Mouse (Mus musculus): ENCODE measurements around the gene F2rl1.
"Not testable (repeated sequence)": the region's sequence is repeated elsewhere in the genome, so short reads cannot be mapped to it uniquely, and the experiment has no call there.

Gene F2rl1

DNA sequence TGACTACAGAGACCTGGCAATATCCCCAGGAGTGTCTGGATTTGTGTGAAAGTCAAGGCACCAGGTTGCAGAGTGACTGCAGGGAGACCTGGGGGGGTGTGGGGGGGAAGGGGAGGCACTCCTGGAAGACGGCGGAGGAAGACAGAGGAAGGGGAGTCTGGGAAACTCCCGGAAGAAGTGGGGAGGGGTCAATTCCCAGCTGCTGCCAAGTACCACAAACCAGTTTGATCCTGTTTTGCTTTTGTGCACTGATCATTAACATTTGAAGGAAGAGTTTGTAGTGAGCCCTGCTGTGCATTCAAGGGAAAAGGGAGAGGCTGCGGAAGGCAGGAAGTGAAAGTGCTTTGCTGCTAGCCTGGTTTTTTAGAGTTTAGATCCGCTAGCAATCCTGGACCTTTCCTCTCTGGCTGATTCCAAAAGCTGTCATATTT is 9.1 kb upstream of the F2rl1 start:
- intact Hi-C loops (cut with DNase I), result no loop called here

DNA sequence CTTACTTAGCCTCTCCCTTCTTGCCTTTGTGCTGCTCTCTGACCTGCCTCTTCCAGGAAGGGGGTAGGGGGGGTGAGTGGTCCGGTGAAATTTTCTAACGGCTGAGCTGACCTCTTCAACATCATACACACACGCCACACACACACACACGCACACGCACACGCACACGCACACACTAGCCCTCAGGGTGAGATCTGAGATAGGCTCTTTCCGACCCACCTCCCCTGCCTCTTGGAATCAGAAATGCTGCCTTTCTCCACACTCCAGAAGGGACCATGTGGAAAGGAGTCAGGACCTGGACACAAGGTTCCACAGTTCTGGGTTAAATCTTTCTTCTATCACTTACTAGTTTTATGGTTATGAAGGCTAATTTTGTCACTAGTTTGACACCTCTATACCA is 8.6 kb upstream of the F2rl1 start:
- intact Hi-C loops (cut with DNase I), result no loop called here

DNA sequence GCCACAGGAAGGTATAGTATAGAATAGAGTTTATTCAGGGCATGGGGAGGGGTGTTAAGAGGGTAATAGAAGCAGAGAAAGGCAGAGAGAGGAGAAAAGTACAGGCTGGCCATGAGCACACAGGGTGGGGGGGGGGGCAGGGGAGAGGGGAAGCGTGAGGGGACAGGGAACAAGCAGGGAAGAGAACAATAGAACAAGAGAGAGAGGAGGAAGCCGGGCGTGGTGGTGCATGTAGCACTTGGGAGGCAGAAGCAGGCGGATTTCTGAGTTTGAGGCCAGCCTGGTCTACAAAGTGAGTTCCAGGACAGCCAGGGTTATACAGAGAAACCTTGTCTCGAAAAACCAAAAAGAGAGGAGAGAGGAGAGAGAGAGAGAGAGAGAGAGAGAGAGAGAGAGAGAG is 8.1 kb upstream of the F2rl1 start:
- intact Hi-C loops (cut with DNase I), result not testable (repeated sequence)

- intact Hi-C loops (cut with DNase I), result no loop called here
Observed at GRCm38 (mm10) chr13:95531273-95532045, 6.4 kb upstream of the F2rl1 start.

- intact Hi-C loops (cut with DNase I), result no loop called here
Observed at GRCm38 (mm10) chr13:95529246-95529645, 4.2 kb upstream of the F2rl1 start.

DNA sequence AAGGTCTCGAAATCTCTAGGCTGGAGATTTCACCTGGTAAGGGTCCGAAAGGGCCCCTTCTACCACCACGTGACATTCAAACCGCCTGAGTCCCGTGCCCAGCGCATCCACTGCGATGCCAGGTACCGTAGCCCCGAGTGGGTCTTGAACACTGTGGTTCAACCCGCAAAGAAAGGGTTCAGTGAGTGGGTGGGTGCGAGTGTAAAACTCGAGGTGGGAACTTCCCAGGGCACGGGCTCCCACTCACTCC is 678 bp downstream of the F2rl1 start:
- intact Hi-C loops (cut with DNase I), result no loop called here

DNA sequence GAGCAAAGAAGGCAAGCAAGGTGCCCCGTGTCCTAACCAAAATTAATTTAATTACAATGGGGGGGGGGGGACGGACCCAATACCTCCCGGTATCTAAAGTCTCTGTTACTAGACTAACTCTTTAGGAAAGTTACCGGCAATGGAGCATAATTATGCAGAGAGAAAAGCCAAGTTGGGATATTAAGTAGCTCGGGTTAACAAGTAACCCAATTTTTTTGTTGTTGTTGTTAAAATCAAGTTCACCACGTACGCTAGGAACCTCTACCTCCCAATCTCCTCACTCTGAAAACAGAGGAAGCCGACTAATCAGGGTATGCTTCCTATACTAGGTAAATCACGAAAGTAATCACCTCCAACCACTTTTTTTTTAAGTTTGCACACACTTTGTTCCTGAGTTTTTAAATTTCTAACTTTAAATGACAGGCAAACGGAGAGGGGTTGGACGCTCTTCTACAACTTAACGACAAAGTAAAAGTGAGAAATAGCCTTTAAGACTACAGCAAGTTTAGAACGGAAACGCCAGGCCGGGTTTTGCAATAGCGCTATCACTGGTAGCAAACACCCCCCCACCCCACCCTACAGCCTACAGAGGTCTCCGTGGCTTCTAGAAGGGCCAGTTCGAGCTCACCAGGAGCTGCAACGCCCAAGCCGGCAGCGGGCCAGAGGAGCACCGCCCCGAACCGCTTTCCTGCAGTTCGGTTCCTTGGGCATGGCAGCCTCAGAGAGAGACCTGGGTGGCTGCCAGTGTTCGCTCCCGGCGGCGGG is 1.2 kb downstream of the F2rl1 start:
- intact Hi-C loops (cut with DNase I), result no loop called here

DNA sequence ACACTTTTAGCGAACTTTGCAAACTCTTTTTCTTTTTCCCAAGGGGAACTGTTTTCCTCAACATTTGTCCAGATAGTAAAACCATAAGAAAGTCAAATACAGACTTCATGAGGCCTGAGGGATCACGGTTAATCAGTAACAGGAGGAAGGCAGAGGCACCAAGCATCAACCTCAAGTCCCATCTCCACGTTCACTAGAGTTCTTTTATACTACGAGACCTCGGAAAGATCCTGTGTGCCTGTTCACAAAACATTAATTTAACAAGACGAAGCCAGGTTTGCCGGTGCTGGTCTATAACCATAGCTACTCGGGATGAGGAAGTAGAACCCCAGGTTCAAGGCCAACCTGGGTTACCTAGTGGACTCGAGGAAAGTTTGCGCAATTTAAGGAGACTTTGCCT is 2.9 kb downstream of the F2rl1 start:
- intact Hi-C loops (cut with DNase I), result no loop called here

- intact Hi-C loops (cut with DNase I), result no loop called here
Observed at GRCm38 (mm10) chr13:95521029-95521428, 4.0 kb downstream of the F2rl1 start.

DNA sequence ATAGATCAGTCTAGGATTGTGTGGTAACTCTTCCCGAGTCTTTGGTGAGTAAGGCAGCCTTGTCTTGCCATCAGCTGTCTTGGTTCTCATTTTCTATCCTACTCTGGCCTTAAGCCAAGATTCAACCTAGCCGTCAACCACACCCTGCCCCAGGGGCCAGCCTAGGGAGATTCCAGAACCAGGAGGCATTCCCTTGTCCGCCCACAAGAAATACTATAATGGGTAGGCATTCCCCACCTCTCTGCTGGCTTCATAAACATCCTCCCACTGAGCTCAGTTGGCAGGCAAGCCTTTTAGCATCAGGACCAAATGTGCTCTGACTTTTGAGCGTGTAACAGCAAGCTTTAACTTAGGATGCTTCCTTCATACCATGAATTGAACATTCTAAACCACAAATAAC is 10.3 kb downstream of the F2rl1 start:
- intact Hi-C loops (cut with DNase I), result no loop called here

- intact Hi-C loops (cut with DNase I), result no loop called here
Observed at GRCm38 (mm10) chr13:95510054-95510453, 15.0 kb downstream of the F2rl1 start.

- intact Hi-C loops (cut with DNase I), result no loop called here
Observed at GRCm38 (mm10) chr13:95503279-95503917, 21.6 kb downstream of the F2rl1 start.

- intact Hi-C loops (cut with DNase I), result no loop called here
Observed at GRCm38 (mm10) chr13:95496601-95497000, 28.4 kb downstream of the F2rl1 start.

DNA sequence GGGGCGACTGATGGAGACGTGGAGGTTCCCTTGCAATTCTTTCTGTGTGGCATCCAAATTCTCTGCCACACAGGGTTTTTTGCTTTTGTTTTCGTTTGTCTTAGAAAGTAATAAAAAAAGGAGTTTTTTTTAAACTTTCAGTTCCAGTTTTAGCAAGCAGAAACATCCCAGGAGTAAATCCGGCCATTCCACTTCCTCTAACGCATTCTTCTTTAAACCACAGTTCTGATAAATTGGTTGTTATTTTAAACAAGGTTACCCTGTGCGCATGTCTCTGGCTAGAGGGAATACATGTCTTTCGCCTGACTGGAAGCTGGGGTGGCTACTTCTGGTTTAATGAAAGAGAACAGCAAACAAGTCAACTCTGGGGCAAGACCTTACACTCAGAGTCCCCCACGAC is 30.2 kb downstream of the F2rl1 start:
- intact Hi-C loops (cut with DNase I), result no loop called here

DNA sequence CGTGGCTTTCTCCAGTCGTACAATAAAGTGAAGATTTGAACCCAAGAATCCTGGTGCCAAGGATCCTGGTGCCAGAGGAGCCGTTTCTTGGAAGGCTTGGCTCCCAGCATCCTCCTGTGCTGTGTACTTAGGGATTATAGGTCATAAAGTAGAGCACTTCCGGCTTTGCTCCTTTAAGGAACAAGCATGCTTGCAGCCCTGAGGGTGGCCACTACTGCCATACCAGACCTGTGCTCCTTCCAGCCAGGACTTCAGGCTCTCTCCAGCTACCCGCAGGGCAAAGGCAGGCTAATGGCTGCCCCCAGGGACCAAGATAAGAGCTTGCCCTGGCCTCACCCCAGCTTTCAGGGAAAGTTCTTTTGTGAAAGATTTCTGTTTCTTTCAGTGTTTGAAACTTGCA is 31.7 kb downstream of the F2rl1 start:
- intact Hi-C loops (cut with DNase I), result no loop called here

GRCm38 (mm10) chr13:95491327-95491726 is 33.7 kb downstream of the F2rl1 start:
- intact Hi-C loops (cut with DNase I), result no loop called here

DNA sequence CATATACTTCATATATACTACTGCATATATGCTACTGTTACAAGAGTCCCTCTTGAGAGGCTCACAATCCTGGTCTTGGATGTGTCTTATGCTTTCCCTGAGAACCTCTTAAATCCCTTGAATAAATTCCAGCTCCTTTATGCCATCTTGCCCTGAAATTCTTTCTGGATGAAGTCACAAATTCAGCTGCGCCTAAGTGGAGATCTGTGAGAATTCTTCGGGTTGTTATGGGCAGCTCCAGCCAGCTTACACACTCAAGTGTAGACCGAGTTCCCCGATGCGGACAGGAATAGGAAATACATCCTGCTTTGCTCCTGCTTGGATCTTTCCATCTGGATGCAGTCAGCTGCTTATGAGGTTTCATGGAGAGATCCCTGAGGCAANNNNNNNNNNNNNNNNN is 40.4 kb downstream of the F2rl1 start:
- intact Hi-C loops (cut with DNase I), result no loop called here

DNA sequence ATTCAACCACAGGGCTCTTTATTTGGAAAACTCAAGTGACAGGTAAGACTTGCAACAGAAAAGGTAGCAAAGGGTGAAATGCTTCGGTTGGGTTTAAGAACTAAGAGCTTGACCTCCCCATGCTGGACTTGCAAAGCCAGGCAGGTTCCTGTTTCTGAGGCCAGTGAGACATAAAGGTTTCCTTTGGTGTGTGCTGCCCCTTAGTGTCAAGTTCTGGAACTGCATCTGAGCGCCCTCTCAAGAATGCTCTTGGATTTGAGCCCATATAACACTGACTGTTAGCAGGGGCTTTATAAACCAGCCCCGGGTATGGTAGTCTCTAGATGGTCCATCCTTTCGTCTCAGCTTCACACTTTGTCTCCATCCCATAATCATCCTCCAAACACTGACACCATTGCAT is 43.6 kb downstream of the F2rl1 start:
- intact Hi-C loops (cut with DNase I), result loop anchor here (1.0 kb wide), 1 partner anchor 91 kb away; no protein-coding TSS in a partner anchor

DNA sequence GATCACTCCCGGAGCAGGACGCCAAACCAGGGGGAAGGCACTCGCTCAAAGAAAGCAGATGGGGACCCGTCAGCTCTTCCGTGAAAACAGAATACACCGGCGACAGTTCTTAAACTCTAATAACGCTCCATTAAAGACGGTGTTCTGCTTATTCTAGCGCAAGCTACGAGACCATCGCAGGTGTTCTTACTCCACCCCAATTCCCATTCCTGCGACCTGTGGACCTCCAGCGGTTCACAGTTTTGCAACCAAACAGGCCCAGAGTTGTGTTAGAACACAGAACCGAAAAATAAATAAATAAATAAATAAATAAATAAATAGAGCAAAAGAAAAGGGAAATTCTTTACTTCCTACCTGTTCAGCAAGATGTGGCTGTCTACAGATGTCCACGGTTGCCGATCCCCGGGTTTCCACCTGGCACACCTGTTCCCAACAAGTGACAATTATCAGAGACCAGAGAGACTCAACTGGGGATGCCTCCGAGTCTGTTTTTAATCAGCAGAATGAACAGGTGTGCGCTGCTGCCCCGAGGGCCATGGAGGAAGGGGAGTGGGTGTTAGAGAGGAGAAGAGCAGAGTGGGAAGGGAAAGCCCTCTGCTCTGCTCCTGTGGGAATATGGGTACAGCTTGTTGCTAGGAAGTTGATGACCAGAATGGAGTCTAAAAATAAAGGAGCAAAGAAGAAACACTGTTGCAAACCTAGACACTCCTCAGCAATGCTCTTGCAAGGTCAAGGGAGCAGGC is 46.2 kb downstream of the F2rl1 start, which contains the start of gene S100z:
TSS of gene S100z (minus strand) at position 51 of the 743 bp plus-strand sequence.
- intact Hi-C loops (cut with DNase I), result no loop called here

GRCm38 (mm10) chr13:95477173-95477572 is 47.9 kb downstream of the F2rl1 start:
- intact Hi-C loops (cut with DNase I), result no loop called here

GRCm38 (mm10) chr13:95475124-95475523 is 49.9 kb downstream of the F2rl1 start:
- intact Hi-C loops (cut with DNase I), result no loop called here

- intact Hi-C loops (cut with DNase I), result no loop called here
Observed at GRCm38 (mm10) chr13:95474294-95474693, 50.7 kb downstream of the F2rl1 start.
